Mouse (Mus musculus): ENCODE results near the gene Mesp2.
A peak's percentile ranks its signal among the peaks of the same experiment; 100 is the strongest.

The Mesp2 gene

DNA sequence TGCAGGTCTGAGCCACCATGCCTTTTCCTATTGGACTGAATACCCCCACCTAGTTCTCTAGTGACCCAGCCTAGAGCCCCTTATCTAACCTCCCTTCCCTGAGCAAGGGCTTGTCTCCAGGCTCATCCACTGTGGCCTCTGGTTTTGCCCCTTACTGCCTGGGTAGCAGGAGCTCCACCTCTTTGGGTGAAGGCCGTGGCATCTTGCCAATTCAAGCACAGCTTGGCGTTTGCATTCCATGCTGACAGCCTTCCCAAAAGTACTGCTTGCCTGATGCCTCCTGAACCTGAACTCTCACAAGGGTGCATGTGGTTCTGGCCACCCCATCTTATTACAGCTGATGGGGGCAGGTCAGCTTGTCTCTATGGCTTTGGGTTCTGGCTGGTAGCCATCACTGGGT is 6.6 kb upstream of the Mesp2 start:
- no peak for DNase-seq (ENCODE audit: low read depth)

DNA sequence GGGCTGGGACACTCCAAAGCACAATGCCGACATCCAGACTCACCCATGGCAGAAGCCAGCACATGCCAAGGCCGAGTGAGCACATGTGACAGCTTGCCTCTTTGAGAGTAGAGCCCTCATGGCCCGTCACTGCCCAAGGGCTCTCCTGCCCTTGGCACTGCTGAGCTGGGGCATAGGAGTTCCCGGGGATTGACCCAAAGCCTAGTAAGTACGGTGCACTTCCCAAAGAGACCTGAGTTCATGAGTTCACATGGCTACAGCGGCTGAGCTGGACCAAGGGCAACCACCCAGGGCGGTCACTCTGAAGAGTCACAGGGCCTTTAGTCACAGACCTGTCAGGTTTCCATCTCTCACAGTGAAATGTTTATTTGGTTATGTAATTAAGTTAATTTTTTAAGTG is 2.0 kb upstream of the Mesp2 start:
- DNase-seq (ENCODE audit: low read depth), result no peak

DNA sequence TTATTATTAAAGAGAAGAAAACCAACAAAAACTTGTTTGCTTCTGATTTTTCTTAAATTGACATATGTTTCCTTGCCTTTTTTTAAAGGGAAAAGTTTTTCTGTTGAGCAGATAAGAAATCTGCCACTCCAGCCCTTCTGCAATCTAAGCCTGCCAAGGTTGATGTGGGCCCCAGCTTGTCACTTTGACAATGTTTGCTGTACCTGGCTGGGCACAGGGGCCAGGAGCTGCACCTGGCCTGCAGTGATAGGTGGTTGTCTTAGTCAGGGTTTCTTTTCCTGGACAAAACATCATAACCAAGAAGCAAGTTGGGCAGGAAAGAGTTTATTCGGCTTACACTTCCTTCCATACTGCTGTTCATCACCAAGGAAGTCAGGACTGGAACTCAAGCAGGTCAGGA is 2.9 kb downstream of the Mesp2 start:
- no peak for DNase-seq (ENCODE audit: low read depth)

DNA sequence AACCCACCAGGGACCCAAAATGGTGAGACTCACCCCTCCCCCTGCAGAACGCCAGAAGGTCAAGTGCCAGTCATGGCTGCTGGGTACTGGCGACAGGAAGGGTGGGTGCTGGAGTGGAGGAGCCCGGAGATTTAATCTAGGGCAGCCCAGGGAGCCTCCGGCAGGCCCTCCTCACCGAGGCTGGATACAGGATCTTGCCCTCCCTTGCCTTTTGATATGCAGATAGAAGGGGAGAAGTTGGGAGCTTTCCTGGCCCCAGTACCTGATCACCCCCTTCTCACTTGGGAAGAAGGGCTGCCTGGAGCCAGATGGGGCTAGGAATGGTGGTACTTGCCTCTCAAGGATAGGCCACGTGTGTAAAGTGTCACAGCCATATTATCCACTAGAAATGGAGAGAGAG is 7.8 kb downstream of the Mesp2 start:
- no peak for DNase-seq (ENCODE audit: low read depth)

DNA sequence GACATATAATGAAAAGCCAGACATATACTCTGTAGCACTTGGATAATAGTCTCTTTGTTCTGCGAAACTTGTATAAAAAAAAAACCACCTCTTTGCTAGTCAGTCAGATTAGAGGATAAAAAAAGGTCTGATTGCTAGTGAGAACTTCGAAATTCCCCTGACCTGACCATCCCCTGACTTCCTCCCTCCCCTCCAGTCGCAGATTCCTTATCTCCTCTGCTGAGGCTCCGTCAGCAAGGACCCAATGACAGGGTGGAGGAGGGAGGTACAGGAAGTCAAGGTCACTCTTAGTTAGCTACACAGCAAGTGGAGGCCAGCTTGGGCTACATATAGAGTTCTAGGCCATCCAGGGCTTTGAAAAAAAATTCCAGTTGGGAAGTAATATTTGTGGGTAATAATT is 9.0 kb downstream of the Mesp2 start:
- no peak for DNase-seq (ENCODE audit: low read depth)

DNA sequence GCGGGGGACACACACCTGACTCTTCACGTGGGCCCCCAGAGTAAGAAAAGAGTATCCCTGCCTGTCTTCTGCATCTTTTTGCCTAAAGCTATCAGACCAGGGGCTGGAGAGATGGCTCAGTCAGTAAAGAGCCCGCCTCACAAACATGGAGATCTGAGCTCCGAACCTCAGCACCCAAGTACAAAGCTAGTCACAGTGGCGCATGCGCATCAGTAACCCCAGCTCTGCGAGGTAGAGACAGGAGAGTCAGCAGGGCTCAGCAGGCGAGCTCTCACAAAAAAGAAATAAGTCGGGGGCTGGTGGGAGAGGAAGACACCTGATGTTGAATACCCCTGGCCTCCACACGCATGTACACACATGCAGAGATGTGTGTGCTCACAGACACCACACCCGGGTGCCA is 9.5 kb downstream of the Mesp2 start:
- no peak for DNase-seq (ENCODE audit: low read depth)

DNA sequence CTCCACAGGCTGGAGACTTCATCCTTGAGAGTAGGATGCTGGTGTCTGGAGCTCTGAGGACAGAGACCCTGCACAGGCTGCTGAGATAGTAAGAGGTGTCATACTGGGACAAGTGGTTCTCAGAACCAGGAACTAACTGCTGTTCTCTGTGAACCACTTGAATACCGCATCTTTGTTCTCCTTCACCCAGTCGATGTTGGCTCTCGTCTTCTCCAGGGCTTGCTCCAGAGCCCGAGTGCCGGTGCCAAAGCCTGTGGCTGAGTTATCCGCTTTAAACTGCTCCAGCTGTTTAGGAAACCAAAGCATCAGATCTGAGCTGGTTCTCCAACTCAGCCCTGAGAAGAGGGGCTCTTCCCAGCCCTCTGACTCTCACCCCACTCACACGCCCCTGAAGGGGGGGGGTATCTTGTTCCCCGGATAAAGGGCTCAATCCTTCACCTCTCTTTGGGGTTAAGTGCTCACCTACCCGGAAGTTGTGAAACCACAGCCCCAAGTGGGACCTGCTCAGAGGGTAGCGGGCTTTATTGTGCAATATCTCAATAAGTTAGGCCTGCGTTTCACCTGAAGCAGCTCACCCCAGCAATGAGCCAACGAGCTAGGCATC is 11.7 kb downstream of the Mesp2 start:
- DNase-seq (ENCODE audit: low read depth), result no peak

DNA sequence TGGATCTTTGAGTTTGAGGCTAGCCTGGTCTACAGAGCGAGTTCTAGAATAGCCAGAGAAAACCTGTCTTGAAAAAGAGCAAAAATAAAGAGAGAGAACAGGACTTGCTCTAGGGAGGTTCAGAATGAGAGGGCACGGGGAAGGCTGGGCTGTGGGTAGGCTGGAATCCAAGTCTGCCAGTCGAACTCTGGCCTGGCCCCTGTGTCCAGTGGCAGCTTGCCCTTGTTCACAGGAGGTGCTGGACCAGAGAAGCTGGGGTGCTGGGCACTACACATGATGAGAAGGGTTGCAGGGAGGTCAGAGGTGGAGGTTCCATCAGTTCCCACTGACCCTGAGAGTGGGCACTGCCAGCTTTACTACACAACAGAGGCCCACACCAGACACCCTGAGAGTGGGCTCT is 17.8 kb downstream of the Mesp2 start:
- DNase-seq (ENCODE audit: low read depth), result no peak

DNA sequence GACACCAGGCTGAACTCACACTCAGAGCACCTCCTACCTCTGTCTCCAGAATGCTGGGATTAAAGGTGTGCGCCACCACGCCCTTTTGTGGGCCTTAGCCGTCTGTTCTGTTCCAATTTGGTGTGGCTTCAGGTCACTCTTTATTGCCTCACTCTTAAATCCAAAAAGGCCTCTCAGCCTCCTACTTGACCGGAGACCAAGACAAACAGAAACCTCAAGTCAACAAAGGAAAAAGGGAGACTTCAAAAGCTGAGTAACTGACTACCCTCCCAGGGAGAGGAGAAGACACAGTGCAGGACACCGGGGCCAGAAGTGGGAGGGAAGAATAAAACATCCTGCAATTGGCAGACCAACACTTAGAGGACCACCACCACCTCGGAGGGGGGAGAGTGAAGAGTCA is 20.6 kb downstream of the Mesp2 start:
- DNase-seq (ENCODE audit: low read depth), result no peak

DNA sequence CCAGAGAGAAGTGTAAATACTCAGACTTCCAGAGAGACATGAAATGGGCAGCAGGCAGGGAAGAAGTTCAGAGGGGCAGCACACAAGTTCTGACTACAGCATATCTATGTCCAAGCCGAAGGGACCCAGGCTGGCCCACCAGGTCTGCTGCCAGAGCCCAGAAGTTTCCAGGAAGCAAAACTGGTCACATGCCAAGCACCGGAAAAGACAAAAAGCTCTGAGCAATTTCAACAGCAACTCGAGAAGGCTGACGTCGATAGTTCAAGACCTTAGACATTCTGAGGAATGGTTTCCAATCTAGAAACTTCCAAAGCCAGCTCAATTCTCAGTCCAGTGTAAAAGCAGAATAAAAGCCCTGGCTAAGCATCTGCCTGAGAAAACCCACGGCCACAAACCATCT is 21.1 kb downstream of the Mesp2 start:
- DNase-seq (ENCODE audit: low read depth), result no peak

DNA sequence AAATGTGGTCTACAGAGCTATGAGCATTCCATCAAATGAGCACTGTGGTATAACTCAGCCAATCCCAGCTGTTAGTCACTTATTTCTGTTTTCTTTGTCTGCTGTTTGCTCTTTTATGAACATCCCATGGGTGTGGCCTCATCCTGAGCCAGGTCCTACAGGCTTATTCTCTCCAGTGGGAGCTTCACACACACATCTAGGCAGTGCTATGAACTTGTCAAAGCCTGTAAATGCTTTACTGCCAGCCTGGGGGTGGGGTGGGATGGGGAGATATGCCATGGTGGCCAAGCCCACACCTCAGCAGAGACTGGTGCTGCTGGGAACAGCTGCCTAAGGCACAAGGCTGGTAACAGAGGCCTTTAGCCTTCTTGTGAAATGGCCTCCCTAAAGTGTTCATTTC is 22.5 kb downstream of the Mesp2 start:
- no peak for DNase-seq (ENCODE audit: low read depth)

DNA sequence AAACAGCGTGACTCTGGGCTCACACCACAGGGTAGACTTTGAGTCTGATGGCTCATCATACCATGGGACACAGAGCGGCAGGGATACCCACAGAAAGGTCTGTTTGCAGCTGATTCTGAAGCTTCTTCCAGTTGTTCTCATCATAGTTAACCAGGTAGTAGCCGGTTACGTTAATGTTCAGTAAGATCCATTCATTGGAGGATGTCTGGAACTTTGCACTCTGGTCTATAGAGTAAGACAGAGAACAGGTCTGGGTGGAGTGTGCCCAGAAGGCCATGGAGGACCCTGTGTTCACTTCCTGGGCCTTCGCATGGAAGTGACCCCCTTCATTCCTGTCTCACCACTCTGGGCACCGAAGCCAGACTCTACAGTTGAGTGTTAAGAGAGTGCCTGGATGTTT is 24.7 kb downstream of the Mesp2 start:
- DNase-seq (ENCODE audit: low read depth), result no peak

DNA sequence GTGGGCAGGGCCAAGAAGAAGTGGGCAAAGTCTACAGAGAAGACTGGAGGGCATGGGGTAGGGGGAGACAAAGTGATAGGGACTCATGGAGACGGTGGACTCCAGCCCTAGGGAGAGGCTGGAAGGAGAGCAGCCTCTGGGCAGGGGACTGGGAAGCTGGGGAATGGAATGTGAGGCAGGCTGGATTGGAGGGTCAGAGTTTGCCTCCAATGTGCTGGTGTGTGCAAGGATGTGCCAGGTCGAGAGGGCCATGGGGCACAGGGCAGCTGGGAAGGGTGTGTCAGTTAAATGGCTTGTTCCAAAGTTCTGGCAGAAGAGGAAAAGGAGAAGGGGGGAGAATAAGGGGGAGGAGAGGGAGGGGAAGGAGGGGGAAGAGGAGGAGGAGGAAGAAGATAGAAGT is 26.7 kb downstream of the Mesp2 start:
- no peak for DNase-seq (ENCODE audit: low read depth)

DNA sequence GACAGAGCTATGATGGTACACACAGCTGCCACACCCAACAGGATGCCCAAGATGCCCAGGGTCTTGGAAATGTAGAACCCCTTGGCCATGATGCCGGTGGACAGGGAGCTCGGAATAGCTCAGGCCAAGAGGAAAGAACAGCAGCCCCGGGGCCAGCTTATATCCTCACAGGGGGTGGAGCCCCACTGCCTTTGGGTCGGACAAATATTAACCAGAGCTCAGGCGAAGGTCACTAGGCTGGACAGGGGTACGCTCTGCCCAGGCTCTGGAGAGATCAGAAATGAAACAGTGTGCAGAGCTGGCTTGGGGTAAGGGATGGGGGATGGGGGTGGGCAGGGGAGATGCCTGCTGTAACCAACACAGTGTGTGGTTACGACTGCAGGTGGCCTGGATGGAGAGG is 31.6 kb downstream of the Mesp2 start:
- DNase-seq (ENCODE audit: low read depth), result no peak

DNA sequence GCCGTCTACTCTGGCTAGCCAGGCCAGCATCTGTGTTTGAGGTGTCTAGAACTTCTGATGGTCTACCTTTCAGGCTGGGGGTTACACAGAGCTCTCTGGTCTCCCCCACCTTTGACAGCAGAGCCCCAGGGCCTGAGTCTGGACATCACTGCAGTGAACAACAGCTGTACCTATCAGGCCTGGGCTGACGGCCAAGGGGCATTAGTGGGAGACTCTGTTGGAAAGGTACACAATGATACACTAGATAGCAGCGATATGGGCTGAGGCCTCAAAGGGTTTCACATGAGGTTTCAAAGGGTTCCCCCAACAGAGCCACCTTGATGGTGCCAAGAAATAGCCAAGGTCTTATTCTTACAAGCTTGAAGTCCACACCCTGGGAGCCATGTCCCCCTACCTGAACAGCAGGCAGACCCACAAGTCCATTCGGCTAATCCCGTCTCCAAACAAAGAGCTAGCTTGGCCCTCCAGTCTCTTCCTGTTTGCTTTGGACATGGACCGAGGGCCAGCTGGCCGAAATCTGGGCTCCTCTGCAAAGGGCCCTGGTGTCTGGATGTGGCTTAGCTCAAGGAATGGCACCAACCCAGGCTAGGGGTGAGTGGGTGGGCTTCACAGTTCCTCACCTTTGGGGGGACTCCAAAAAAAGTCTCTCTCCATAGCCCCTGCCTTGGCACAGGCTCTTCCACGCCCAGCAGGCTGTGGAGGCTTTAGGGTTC is 33.7 kb downstream of the Mesp2 start:
- no peak for DNase-seq (ENCODE audit: low read depth)

DNA sequence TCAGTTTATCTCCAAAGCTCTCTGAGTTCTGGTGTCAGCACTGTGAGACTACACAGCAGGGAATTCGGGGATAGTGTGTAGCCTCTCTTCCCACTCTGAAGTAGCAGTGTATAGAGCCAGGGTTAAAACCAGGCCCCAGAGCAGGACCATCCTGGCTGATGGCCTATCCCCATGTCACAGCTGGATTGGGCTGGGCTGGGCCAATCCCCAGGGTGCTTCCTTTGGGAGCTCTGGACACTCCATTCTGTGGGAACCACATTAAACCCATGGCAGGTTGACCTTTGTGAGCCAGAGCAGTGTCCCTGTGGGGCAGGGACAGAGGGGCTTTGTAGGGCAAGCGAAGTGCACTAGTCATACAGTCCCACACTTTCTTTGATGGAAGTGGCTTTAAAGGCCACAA is 35.8 kb downstream of the Mesp2 start:
- no peak for DNase-seq (ENCODE audit: low read depth)

DNA sequence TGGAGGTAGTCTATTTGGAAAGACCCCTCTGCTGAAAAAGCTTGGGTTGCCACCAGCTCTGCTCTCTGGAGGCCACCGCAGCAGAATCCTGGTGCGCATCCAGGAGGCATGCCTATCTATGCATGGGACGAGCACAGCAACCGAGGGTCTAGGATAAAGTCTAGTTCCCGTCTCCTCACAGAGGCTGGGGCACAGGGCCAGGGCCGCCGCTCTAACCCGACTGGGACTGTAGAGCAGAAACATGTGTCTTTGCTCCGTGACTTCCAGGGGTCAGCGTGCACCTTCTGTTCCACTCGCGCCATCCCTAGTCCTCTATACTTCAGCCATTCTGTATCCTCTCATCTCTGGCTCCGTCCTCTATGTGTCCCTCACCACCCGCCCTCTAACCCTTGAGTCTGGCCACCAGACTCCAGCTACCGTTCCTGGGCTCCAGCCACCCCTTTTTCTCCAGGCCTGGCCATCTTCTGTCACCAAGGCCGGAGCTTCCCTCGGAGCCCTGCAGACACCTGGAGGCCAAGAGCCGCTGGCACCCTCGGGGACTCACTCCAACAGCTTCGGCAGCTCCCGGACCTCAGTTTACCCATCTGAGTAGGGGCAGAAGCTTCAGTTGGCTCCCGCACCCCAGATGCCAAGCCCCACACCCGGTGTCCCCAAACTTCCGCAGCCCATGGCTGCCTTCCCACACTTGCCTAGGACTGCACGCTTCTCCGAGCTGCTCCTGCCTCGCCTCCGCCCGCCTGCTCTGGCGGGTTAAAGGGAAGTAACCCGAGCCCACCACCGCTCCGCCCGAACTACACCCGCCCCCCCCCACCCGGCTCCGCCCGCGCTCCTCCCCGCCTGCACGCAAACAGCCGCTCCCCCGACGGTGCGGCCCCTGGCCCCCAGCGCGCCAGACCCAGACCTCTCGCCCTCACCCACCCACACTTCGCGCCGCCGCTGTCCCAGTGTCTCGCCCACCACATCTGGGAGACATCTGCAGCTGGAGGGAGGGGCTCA is 37.2 kb downstream of the Mesp2 start:
- DNase-seq (ENCODE audit: low read depth), result no peak

DNA sequence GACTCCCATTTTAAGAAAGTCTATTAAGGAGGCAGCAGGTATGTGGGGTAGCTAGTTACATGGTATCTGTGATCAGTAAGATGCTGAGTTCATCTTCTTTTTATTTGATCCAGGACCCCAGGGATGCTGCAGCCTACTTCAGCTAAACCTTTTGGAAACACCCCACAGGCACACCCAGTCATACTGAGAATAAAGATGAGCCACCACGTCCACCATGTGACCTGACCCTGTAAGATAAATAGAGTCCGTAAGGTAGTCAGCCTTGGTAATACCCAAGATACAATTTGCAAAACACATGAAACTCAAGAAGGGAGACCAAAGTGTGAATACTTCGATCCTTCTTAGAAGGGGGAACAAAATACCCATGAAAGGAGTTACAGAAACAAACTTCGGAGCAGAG is 45.8 kb downstream of the Mesp2 start:
- no peak for DNase-seq (ENCODE audit: low read depth)

DNA sequence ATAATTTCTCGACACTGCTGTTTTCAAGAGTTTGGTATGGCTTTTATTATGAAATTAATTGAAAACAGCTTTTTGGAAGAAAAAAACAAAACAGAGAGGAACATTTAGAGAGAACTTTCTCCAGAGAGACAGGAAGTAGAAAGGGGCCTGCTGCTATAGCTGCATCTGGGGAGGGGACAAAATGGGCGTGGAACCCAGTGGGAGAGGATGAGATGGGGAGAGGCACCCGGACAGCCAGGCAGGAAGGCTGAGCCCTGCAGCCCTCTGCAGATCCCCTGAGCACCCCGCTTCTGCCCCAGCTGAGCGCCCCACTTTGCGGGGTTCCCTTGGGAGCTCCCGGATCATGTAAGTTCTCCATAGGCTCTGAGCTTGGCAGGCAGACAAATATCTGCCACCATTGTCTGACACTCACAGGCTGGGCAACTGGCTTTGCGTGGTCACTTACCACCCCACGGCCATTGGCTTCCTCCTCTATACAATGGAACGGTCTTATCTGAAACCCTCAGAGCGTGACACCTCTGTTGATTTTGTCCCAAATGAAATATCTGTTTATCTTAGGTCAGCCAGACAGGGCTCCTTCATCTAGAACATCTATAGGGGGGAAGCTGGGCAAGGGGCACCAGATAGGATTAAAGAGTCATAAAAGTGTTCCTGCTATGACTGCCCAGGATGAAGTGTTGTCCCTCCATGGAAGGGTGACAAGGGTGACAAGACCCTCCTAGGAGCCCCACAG is 47.8 kb downstream of the Mesp2 start:
- DNase-seq (ENCODE audit: low read depth), result no peak

DNA sequence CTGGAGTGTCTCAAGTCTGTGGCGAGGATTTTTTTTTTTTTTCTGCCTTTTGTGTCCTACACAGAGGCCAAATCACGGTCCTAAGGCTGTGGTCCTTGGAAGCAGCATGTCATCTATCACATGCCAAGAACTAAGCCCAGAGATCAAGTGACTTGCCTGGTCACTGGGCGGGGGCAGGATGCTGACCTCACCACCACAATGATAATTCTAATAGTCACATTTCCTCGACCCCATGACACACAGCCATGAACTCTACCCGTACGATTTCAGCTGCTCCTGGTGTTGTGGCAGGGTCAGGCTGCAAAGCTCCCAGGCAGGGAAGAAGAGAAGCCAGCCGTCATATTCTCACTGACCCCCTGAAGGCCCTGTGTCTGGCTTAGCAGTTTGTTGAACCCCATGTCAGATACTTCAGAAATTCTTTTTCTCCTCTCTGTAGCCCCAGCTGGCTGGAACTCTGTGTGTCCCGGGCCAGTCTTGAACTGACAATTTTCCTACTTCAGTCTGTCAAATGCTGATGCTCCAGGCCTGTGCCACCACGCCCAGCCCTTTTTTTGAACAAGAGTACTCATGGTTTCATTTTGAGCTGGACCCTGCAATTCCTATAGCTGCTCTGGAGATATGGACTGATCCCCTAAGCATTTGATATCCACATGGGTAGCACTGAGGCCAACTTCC is 48.6 kb downstream of the Mesp2 start:
- DNase-seq (ENCODE audit: low read depth), result no peak

DNA sequence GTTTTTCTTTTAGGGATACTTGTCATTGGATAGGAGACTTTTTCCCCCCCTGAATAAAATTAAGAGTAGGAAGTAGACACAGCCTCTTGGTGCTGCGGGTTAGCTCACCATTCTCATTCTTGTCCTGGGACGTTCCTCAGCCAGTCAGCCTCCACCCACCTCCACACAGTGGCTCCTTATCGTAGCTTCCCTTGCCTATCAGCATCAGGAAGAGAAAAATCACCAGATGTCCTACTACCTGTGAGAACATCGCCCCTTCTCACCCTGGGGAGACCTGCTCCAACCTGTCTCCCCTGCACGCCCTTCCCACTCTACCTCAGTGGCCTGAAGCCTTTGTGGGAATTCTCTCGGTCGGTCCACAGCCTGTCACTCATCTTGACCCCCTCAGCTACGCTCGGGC is 50.3 kb downstream of the Mesp2 start, which contains the start of gene Anpep:
Gene Anpep, minus strand, starts transcription at position 249 of the 400 bp plus-strand sequence.
- DNase-seq (ENCODE audit: low read depth), result no peak

DNA sequence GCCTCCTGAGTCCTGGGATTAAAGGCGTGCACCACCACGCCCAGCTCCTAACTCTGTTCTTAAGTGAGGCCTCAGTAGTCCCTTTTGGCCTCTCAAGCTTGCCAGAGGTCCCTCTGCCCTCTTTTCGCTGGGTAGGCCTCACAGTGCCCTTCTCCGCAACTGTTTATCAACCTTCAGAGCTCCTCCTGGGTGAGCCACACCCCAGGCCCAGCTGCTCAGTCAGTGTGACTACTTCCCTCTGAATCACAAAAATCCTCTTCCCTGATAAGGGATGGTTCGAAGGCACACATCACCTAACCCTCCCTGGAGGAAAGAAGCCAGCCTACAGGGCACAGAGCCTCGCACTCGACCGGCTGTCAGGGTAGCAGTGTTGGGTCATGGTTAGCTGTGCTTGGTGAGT is 51.3 kb downstream of the Mesp2 start:
- peak; percentile 6 for DNase-seq (ENCODE audit: low read depth)
